Mouse (Mus musculus): ENCODE results near the gene Sult2b1. TPM values are rescaled to one million over a fixed set of nuclear protein-coding genes. Genes with fewer than 3 reads are reported as not detected.

Sult2b1 gene
- total RNA-seq, 4 experiments from 2014 or later, result 12.9 to 15.9 (median 14.9) TPM

GRCm38 (mm10) chr7:45801348-45801747 lies 16.9 kb upstream of the Sult2b1 start:
- peak; percentile 82 to 83 for DNase-seq (ENCODE audit: low spot score in 2 of 2)

GRCm38 (mm10) chr7:45800546-45801204 lies 16.2 kb upstream of the Sult2b1 start:
- DNase-seq (ENCODE audit: low spot score in 2 of 2), result no peak

DNA sequence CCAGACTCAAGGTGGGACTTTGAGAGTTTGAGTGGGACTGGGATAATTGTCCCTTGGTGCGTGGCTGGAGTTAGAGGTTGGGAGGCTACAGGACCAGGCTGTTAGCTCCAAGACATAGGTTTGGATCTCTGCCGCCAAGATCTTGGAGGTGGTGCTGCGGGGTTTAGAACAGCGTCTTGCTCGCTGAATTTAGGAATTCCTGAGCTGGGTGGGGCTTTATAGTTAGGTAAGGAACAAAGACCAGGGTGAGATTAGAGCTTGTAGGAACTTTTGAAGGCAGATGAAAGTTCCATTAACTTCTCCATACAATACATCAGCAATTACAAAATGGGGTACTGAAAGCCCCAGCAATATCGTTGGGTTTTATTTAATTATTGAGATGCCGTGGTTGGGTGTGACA lies 15.5 kb upstream of the Sult2b1 start:
- DNase-seq (ENCODE audit: low spot score in 2 of 2), result no peak

DNA sequence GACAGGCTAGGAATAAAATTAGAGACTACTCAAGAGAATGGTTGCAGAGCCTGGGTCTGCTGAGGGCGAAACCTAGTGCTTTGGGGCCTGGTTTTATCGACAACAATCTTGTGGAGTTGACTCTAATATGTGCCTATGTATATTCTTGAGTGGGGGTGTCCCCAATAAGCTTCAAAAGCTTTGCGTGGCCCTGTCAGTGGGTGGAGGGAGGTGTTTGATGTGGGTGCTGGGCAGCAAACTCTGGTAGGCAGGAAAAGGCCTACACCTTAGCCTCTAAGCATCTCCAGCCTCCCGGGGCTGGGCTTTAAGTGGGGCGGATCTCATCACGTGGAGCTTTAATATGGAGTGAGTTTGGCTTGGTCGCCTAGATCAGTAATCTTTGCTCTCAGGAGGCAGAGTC lies 14.5 kb upstream of the Sult2b1 start:
- no peak for DNase-seq (ENCODE audit: low spot score in 2 of 2)

DNA sequence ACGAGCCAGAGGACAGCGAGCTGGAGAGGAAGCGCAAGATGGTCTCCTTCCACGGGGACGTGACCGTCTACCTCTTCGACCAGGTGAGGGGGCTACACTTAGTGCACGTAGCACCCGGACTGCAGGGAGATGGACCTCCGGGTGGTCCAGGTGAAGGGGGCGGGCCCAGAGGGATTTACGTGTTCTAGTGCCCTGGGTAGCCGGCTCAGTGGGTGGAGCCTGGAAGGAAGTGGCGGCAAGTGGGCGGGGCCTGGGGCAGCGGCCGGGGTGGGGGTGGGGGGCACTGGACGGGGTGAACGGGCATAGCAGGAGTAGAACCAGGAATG lies 14.0 kb upstream of the Sult2b1 start:
- DNase-seq (ENCODE audit: low spot score in 2 of 2), result no peak

GRCm38 (mm10) chr7:45797661-45798510 lies 13.4 kb upstream of the Sult2b1 start:
- DNase-seq (ENCODE audit: low spot score in 2 of 2), result no peak

DNA sequence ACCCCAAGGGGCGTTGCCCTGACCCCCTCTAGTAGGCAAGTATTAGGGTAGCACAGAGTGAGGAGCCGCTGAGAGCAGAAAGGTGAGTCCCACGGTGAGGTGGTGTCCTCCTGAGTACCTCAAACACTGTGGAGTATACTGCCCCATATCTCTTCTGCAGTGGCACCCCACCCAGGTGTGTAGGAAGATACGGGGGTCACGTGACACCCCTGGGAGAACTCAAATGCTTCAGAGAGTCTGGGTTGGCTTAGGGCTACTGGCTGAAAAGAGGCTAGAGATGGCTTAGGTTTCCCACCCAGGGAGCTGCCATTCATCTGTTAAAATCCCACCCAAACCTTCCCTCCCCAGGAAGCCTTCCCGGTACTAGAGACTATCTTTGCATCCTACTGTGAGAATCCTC lies 12.5 kb upstream of the Sult2b1 start:
- DNase-seq (ENCODE audit: low spot score in 2 of 2), result no peak

DNA sequence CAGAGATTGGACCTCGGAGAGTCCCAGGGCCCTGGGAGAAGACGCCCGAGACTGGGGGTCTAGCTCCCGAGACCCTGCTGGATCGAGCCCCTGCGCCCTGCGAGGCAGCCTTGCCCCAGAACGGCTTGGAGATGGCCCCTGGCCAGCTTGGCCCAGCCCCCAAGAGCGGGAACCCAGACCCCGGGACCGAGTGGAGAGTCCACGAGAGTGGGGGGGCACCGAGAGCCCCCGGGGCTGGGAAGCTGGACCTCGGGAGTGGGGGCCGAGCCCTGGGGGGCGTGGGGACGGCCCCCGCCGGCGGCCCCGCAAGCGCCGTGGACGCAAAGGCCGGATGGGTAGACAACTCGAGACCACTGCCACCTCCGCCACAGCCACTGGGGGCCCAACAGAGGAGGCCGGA lies 10.5 kb upstream of the Sult2b1 start:
- no peak for DNase-seq (ENCODE audit: low spot score in 2 of 2)

DNA sequence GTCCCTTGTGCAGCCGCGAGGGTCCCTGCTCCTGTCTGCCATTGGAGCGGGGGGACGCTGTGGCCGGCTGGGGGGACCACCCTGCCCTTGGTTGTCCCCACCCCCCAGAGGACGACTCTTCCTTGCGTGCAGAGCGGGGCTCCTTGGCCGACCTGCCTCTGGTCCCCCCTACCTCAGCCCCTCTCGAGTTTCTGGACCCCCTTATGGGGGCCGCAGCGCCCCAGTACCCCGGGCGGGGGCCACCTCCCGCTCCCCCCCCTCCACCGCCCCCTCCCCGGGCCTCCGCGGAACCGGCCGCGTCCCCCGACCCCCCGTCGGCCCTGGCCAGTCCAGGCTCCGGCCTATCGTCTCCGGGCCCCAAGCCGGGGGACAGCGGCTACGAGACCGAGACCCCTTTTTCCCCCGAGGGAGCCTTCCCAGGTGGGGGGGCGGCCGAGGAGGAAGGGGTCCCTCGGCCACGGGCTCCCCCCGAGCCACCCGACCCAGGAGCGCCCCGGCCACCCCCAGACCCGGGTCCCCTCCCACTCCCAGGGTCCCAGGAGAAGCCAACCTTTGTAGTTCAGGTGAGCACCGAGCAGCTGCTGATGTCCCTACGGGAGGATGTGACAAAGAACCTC lies 9.6 kb upstream of the Sult2b1 start:
- no peak for DNase-seq (ENCODE audit: low spot score in 2 of 2)

GRCm38 (mm10) chr7:45793240-45793639 lies 8.8 kb upstream of the Sult2b1 start:
- DNase-seq (ENCODE audit: low spot score in 2 of 2), result no peak

DNA sequence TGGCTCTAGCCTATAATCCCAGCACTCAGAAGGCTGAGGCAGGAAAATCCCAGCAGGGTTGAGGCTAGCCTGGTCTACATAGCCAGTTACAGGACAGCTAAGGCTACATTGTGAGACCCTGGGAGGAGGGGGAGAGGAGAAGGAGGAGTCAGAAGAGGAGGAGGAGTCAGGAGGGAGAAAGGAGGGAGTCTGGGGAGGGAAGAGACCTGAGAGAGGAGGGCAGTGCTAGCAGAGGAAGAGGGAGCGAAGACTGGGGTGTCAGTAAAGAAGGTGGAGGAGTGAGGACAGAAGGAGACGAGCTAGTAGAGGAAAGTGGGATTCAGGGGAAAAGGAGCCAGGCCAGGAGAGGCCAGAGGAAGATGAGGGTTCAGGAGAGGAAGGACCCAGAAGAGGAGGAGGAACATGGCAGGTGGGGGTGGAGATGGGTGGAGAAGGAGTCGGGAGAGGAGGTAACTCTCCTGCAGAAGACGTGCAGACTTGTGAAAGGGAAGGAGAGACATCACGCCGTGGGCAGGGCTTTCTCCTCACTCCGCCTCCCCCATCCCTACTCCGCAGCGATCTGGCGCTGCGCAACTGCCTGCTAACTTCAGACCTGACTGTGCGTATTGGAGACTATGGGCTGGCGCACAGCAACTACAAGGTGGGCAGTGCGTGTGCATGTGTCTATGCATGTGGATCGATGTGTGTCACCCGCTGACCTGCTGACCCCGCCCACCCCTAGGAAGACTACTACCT lies 7.5 kb upstream of the Sult2b1 start:
- DNase-seq (ENCODE audit: low spot score in 2 of 2), result no peak

DNA sequence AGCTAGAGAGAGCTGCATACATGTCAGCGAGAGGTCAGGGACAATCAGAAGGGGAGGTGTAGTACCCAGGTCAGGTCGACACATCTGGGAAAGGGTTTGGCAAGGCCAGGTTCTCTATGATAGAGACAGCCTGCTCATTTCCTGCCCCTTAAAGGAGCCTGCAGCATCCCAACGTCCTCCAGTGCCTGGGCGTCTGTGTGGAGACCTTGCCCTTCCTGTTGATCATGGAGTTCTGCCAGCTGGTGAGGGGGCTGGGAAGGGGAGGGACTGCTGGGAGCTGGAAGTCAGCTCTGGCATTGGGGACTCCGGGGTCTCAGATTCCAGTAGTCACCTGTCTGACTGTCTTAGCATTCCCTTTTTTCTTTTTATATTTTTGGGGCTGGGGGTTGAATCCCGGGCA lies 6.3 kb upstream of the Sult2b1 start:
- DNase-seq (ENCODE audit: low spot score in 2 of 2), result no peak

- DNase-seq (ENCODE audit: low spot score in 2 of 2), result no peak
Measured at GRCm38 (mm10) chr7:45787642-45788041, 3.2 kb upstream of the Sult2b1 start.

DNA sequence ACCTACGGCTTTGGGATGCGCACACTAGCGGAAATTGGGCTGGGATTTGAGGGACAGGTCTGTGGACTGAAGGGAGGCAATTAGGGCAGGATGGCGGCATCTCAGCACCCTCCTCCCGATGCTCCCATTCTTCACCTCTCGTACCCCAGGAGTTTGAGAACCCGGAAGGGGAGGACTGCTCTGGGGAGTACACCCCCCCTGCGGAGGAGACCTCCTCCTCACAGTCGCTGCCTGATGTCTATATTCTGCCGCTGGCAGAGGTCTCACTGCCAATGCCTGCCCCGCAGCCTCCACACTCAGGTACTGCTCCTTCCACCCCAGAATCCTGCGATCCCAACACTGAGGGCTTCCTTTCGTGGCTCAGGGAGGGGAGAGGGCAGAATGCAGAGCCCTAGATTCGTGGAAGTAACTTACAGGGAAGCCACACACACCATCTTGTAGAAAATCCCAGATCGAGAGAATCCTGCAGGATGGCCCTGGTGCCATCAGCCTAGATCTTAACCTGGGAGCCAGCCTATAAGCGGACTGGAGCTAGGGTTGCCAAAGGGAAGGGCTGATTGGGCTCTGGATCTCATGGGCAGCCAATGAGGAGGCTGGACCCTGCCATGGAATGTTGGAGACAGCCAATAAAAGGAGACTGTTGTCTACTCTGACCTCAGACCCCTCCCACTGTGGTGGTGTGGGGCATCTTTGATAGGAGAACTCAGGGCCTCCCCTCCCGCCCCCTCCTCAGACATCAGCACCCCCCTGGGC lies 2.4 kb upstream of the Sult2b1 start:
- DNase-seq (ENCODE audit: low spot score in 2 of 2), result peak in 1 of 2 experiments; percentile 78

- DNase-seq (ENCODE audit: low spot score in 2 of 2), result peak in 1 of 2 experiments; percentile 48
Measured at GRCm38 (mm10) chr7:45786136-45786578, 1.7 kb upstream of the Sult2b1 start.

- DNase-seq (ENCODE audit: low spot score in 2 of 2), result peak in 1 of 2 experiments; percentile 56
Measured at GRCm38 (mm10) chr7:45785388-45786135, 1.1 kb upstream of the Sult2b1 start.

DNA sequence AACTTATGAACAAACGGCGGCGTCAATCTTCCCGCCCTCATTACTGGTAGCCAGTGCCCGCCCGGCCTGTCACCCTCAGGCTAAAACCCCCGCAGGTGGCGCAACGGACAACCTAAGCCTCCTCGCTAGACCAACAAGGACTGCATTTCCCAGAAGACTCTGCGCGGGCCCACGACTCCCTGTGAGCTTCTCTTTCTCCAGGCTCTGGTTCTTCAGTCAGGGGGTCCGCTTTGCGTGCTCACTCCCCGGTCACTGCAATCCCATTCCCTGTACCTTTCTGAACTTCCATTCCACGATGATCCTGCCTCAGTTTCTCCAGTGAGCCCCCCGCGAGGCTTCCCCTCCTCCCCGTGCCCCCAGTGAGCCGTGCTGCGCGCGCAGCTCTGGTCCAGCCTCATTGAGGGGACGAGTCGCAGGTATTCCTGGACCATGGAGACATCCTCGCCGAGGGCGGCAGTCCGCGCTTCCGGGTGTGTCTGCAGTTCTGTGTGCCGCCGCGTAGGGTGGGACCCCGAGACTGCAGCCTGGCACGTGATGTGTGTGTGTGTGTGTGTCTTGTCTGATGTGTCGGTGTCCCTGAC lies 868 bp downstream of the Sult2b1 start, which contains the start of gene Lmtk3:
Lmtk3 (plus strand) TSS at position 228 of the 581 bp plus-strand sequence.
- DNase-seq (ENCODE audit: low spot score in 2 of 2), result peak; percentile 73 to 88

DNA sequence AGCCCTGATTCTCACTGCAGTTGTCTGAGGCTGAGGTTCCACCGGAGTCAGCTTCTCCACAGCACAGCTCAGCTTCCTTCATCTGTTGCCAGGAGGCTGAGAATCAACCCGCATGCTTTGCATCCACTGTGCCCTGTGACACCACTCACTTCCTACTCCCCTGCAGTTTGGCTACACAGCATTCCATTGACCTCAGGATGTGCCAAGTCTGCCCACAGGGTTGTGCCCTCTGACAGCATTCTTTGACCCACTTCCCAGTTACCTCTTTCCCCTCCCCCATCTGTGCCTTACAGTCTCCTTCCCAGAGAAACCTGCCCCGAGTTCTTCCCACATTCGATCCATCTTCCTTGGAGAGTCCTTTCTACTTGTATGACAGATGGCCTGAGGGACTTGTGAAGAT lies 2.2 kb downstream of the Sult2b1 start:
- DNase-seq (ENCODE audit: low spot score in 2 of 2), result no peak

GRCm38 (mm10) chr7:45779081-45779641 lies 5.3 kb downstream of the Sult2b1 start:
- DNase-seq (ENCODE audit: low spot score in 2 of 2), result no peak
